Mouse (Mus musculus) thymus, postnatal 4 days (tissue): Measurements from ENCODE around the gene Jmjd1c.

Source experiments
- DNase-seq: peaks from one replicate; pipeline ENCODE4 v3.0.0; 2021

Gene Jmjd1c

GRCm38 (mm10) chr10:67072600-67072999 is 23.3 kb upstream of the Jmjd1c start:
- DNase-seq, result no peak

- DNase-seq, result no peak
Observed at GRCm38 (mm10) chr10:67073577-67073976, 22.3 kb upstream of the Jmjd1c start.

GRCm38 (mm10) chr10:67075931-67076878 is 19.7 kb upstream of the Jmjd1c start:
- no peak for DNase-seq

GRCm38 (mm10) chr10:67079030-67079429 is 16.9 kb upstream of the Jmjd1c start:
- no peak for DNase-seq

GRCm38 (mm10) chr10:67081206-67082007 is 14.5 kb upstream of the Jmjd1c start:
- DNase-seq, result no peak

- DNase-seq, result no peak
Observed at GRCm38 (mm10) chr10:67082531-67082930, 13.4 kb upstream of the Jmjd1c start.

- no peak for DNase-seq
Observed at GRCm38 (mm10) chr10:67083446-67084166, 12.3 kb upstream of the Jmjd1c start.

- no peak for DNase-seq
Observed at GRCm38 (mm10) chr10:67085124-67085523, 10.8 kb upstream of the Jmjd1c start.

- no peak for DNase-seq
Observed at GRCm38 (mm10) chr10:67085916-67086315, 10.0 kb upstream of the Jmjd1c start.

GRCm38 (mm10) chr10:67087447-67088226 is 8.3 kb upstream of the Jmjd1c start:
- DNase-seq, result no peak

GRCm38 (mm10) chr10:67090611-67091010 is 5.3 kb upstream of the Jmjd1c start:
- no peak for DNase-seq

GRCm38 (mm10) chr10:67094922-67095321 is 1.0 kb upstream of the Jmjd1c start:
- no peak for DNase-seq

- DNase-seq, result peak; percentile 83
Observed at GRCm38 (mm10) chr10:67096621-67097436, 904 bp downstream of the Jmjd1c start, which contains the start of gene Reep3. Gene Reep3 (minus strand): TSS chr10:67096945.

GRCm38 (mm10) chr10:67097437-67098150 is 1.7 kb downstream of the Jmjd1c start:
- peak; percentile 32 for DNase-seq

GRCm38 (mm10) chr10:67098408-67099050 is 2.6 kb downstream of the Jmjd1c start:
- DNase-seq, result no peak

GRCm38 (mm10) chr10:67099183-67099929 is 3.4 kb downstream of the Jmjd1c start:
- DNase-seq, result no peak

GRCm38 (mm10) chr10:67100011-67100661 is 4.2 kb downstream of the Jmjd1c start:
- DNase-seq, result no peak

GRCm38 (mm10) chr10:67100831-67101251 is 4.9 kb downstream of the Jmjd1c start:
- DNase-seq, result no peak

- no peak for DNase-seq
Observed at GRCm38 (mm10) chr10:67104543-67104942, 8.6 kb downstream of the Jmjd1c start.
